13 mouse cellular contexts compared by ENCODE assay signal in the genomic region with DNA sequence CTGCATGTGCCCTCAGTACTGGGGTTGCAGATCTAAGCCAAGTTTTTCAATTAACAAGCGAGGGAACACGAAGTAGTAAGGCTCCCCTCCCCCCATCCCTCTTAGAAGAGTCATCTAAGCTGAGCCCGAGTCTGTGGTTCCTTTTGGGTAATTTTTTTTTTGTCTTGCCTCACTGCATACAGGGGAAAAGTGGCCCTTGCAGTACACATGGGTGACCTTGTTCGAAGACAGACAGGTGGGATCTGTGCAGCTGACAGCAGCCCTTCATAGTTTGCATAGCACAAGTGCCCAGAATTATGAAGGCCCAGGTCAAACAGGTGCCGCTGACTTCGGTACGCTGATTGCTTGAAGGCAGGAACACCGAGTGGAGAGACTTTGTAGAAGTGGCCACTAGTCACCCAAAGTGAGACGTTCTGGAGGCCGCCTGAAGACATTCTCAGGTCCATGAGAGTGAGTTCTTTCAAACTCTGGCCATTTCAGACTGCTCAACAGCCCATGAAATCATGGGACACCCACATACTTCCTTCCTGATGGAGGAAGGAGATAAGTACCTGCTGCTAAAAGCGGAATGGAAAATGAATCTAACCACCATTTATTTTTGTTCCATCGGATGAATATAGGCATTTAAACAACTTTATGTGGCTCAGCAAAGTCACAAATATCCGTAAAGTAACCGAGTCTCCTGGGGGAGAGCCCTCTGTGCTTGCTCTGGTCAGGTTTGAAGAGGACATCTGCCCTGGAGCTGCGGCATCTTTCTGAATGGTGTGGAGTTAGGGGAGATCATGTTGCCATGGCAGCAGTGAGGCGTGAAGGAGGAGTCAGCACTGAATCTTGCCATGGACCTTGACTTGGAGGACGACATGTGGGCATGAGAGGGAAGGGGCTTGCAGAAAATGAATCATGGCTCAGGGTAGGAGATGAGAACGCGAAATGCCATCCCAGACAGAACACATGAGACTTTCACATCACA.
A peak's percentile ranks its signal among the peaks of the same experiment; 100 is the strongest.
DNase-seq lines count a peak whose midpoint lies in the region; ATAC-seq and TF ChIP-seq lines count a peak whose summit lies in the region.
"Had no signal": no experiment of that assay in that cellular context is flagged by ENCODE, and none has a peak within 500 bp of the region (broad histone marks: within the 10 kb centered on the region; RNA-seq: fewer than 3 reads in every experiment).

No protein-coding gene starts in this region.

- no peaks in the 10 kb centered on the region for H3K36me3 ChIP-seq in hindbrain, postnatal 0 days (ENCODE audit: insufficient read depth, low read length)
- no peaks in the 10 kb centered on the region for H3K36me3 ChIP-seq in hindbrain, embryonic 12.5 days
- H3K36me3 ChIP-seq in thymus, adult 2 months (ENCODE audit: control insufficient read depth, insufficient read depth, low read length) = no peaks in the 10 kb centered on the region
- no peaks in the 10 kb centered on the region for H3K36me3 ChIP-seq in liver, embryonic 11.5 days (ENCODE audit: control insufficient read depth, insufficient read depth, low read length)
- H3K36me3 ChIP-seq in forebrain, embryonic 16.5 days (ENCODE audit: control insufficient read depth, insufficient read depth) = no peaks in the 10 kb centered on the region
- H3K36me3 ChIP-seq: liver, embryonic 12.5 days; neural tube, embryonic 15.5 days had no signal

- DNase-seq in hindbrain, postnatal 0 days (ENCODE audit: low spot score) = no peak
- peak; percentile 76 for DNase-seq in CD4-positive, CD25-positive, alpha-beta regulatory T cell, adult 2 months (ENCODE audit: low read depth, low spot score)
- DNase-seq in thymus, adult 2 months = peak; percentile 47
- no peak for DNase-seq in cerebellum, adult 11 months
- DNase-seq in liver, embryonic 11.5 days (ENCODE audit: low spot score) = no peak
- DNase-seq: gastrocnemius, postnatal 10 days; lung, postnatal 14 days; right cerebral cortex, postnatal 4 days had no signal

- 0 out of 2 replicates have a peak, but pooled peaks have one; percentile 27 for ATAC-seq in hindbrain, postnatal 0 days
- ATAC-seq in hindbrain, embryonic 12.5 days (ENCODE audit: low FRiP score) = no peak
- ATAC-seq in hematopoietic stem cell, adult 5-6 weeks (replicated peaks in 1 of 2; ENCODE audit: insufficient read depth in 1 of 2, low FRiP score in 2 of 2, low TSS enrichment in 1 of 2, low read depth in 1 of 2, poor library complexity in 2 of 2, severe bottlenecking in 2 of 2) = peak; percentile 77 to 83
- ATAC-seq in liver, embryonic 11.5 days (replicated peaks; ENCODE audit: low FRiP score) = no peak
- ATAC-seq in forebrain, embryonic 16.5 days = no peak
- ATAC-seq: liver, embryonic 12.5 days had no signal

- no peak for TF ChIP-seq POLR2A in thymus, adult 2 months (IDR thresholded peaks at IDR 0.05; ENCODE audit: control insufficient read depth, extremely low read depth, insufficient read depth, low read length, poor library complexity)

- H3K9ac ChIP-seq in hindbrain, postnatal 0 days (replicated peaks; ENCODE audit: low read length) = no peak overlapping the region
- no peak overlapping the region for H3K9ac ChIP-seq in hindbrain, embryonic 12.5 days
- no peak overlapping the region for H3K9ac ChIP-seq in liver, embryonic 11.5 days (ENCODE audit: low read depth, low read length)
- no peak overlapping the region for H3K9ac ChIP-seq in forebrain, embryonic 16.5 days (replicated peaks; ENCODE audit: low read depth, low read length)
- H3K9ac ChIP-seq: liver, embryonic 12.5 days; neural tube, embryonic 15.5 days had no signal

- no peaks in the 10 kb centered on the region for H3K9me3 ChIP-seq in hindbrain, postnatal 0 days (ENCODE audit: low read length)
- no peaks in the 10 kb centered on the region; the same call in 1 of the 2 replicates for H3K9me3 ChIP-seq in hindbrain, embryonic 12.5 days (replicated peaks)
- no peaks in the 10 kb centered on the region for H3K9me3 ChIP-seq in liver, embryonic 11.5 days (ENCODE audit: control insufficient read depth, low read length)
- H3K9me3 ChIP-seq in forebrain, embryonic 16.5 days (ENCODE audit: control insufficient read depth, low read length) = no peaks in the 10 kb centered on the region
- H3K9me3 ChIP-seq: liver, embryonic 12.5 days; neural tube, embryonic 15.5 days had no signal

- no peak overlapping the region for H3K4me3 ChIP-seq in hindbrain, postnatal 0 days (ENCODE audit: low read length)
- no peak overlapping the region for H3K4me3 ChIP-seq in hindbrain, embryonic 12.5 days
- no peak overlapping the region for H3K4me3 ChIP-seq in thymus, adult 2 months (ENCODE audit: control insufficient read depth, insufficient read depth, low read length)
- H3K4me3 ChIP-seq in liver, embryonic 11.5 days (ENCODE audit: low read depth, low read length) = no peak overlapping the region
- H3K4me3 ChIP-seq in forebrain, embryonic 16.5 days (replicated peaks; ENCODE audit: low read length) = no peak overlapping the region
- H3K4me3 ChIP-seq: liver, embryonic 12.5 days; neural tube, embryonic 15.5 days had no signal

- no peaks in the 10 kb centered on the region for H3K4me1 ChIP-seq in hindbrain, postnatal 0 days (ENCODE audit: insufficient read depth, low read length)
- H3K4me1 ChIP-seq in hindbrain, embryonic 12.5 days = no peaks in the 10 kb centered on the region
- H3K4me1 ChIP-seq in thymus, adult 2 months (replicated peaks; ENCODE audit: control insufficient read depth, insufficient read depth, low read length) = peaks cover 25% of the 10 kb centered on the region
- no peaks in the 10 kb centered on the region for H3K4me1 ChIP-seq in liver, embryonic 11.5 days (replicated peaks; ENCODE audit: control insufficient read depth, insufficient read depth, low read length)
- no peaks in the 10 kb centered on the region for H3K4me1 ChIP-seq in forebrain, embryonic 16.5 days (replicated peaks; ENCODE audit: control insufficient read depth, insufficient read depth, low read length)
- H3K4me1 ChIP-seq: liver, embryonic 12.5 days; neural tube, embryonic 15.5 days had no signal

- 74% methylated on average over 19 of the region's 19 CpGs for WGBS in hindbrain, postnatal 0 days
- WGBS in hindbrain, embryonic 12.5 days = 74% methylated on average over 19 of the region's 19 CpGs
- WGBS in thymus, adult 2 months = 16% methylated on average over 19 of the region's 19 CpGs
- 67% methylated on average over 19 of the region's 19 CpGs for WGBS in liver, embryonic 11.5 days
- 76% methylated on average over 19 of the region's 19 CpGs for WGBS in forebrain, embryonic 16.5 days

- no peaks in the 10 kb centered on the region for H3K27me3 ChIP-seq in hindbrain, postnatal 0 days (ENCODE audit: insufficient read depth, low read length)
- H3K27me3 ChIP-seq in hindbrain, embryonic 12.5 days = no peaks in the 10 kb centered on the region
- H3K27me3 ChIP-seq in thymus, adult 2 months (ENCODE audit: control insufficient read depth, insufficient read depth, low read length) = no peaks in the 10 kb centered on the region
- H3K27me3 ChIP-seq in liver, embryonic 11.5 days (replicated peaks; ENCODE audit: control insufficient read depth, insufficient read depth, low read length) = no peaks in the 10 kb centered on the region
- H3K27me3 ChIP-seq in forebrain, embryonic 16.5 days (replicated peaks; ENCODE audit: control insufficient read depth, insufficient read depth, low read length) = no peaks in the 10 kb centered on the region
- H3K27me3 ChIP-seq: neural tube, embryonic 15.5 days had no signal

- H3K4me2 ChIP-seq in hindbrain, postnatal 0 days (ENCODE audit: low read depth, low read length) = no peak overlapping the region
- no peak overlapping the region for H3K4me2 ChIP-seq in hindbrain, embryonic 12.5 days (replicated peaks)
- no peak overlapping the region for H3K4me2 ChIP-seq in liver, embryonic 11.5 days
- no peak overlapping the region for H3K4me2 ChIP-seq in forebrain, embryonic 16.5 days (ENCODE audit: low read length)
- H3K4me2 ChIP-seq: liver, embryonic 12.5 days; neural tube, embryonic 15.5 days had no signal

- no peak overlapping the region for H3K27ac ChIP-seq in hindbrain, postnatal 0 days
- H3K27ac ChIP-seq in hindbrain, embryonic 12.5 days = no peak overlapping the region
- H3K27ac ChIP-seq in thymus, adult 2 months (ENCODE audit: control insufficient read depth, insufficient read depth, low read length) = peak overlapping the region; percentile 75
- H3K27ac ChIP-seq in liver, embryonic 11.5 days (ENCODE audit: low read depth, low read length) = no peak overlapping the region
- no peak overlapping the region for H3K27ac ChIP-seq in forebrain, embryonic 16.5 days (ENCODE audit: low read length)
- H3K27ac ChIP-seq: liver, embryonic 12.5 days; neural tube, embryonic 15.5 days had no signal

- TF ChIP-seq CTCF in hindbrain, postnatal 0 days (IDR thresholded peaks at IDR 0.05; ENCODE audit: low read depth) = no peak
- no peak for TF ChIP-seq CTCF in thymus, adult 2 months (IDR thresholded peaks at IDR 0.05; ENCODE audit: borderline replicate concordance, control insufficient read depth, extremely low read depth, insufficient read depth, low read length, poor library complexity)

Comparison
In these comparisons a context has a peak if more than half of its experiments do, and no peak if none do; other contexts are left out.
1. ATAC-seq: peak in hindbrain, postnatal 0 days (single experiment) and hematopoietic stem cell, adult 5-6 weeks (2 of 2); none in hindbrain, embryonic 12.5 days (single experiment), liver, embryonic 11.5 days (single experiment) and forebrain, embryonic 16.5 days (single experiment).
2. DNase-seq: peak in CD4-positive, CD25-positive, alpha-beta regulatory T cell, adult 2 months (single experiment) and thymus, adult 2 months (single experiment); none in hindbrain, postnatal 0 days (single experiment), cerebellum, adult 11 months (single experiment) and liver, embryonic 11.5 days (single experiment).